Mouse (Mus musculus) ES-Bruce4 (cell line): ENCODE results near the gene Itga7.

Experiments used
- CTCF ChIP-seq: IDR thresholded peaks from one replicate; pipeline ENCODE4 v1.8.1; 2011; ENCODE audit warnings: low read depth, low read length
- POLR2A ChIP-seq: IDR thresholded peaks from one replicate; pipeline ENCODE4 v1.8.1; 2011; ENCODE audit warnings: low read length; ENCODE audit not compliant: insufficient read depth

DNA sequence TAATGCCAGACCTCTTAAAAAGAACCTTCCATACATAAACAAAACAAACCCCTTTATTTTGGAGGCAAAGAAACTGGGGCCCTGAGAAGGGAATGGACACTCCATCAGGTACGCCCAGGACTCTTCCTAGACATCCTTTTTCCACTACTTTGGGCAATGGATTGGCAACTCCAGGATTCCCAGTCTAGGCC, 10.9 kb upstream of the Itga7 start, which contains the start of gene Rdh5:
- TF ChIP-seq POLR2A (no peak), CTCF (no peak)
